Mouse (Mus musculus): ENCODE results near the gene Lclat1.

Lclat1 gene

DNA sequence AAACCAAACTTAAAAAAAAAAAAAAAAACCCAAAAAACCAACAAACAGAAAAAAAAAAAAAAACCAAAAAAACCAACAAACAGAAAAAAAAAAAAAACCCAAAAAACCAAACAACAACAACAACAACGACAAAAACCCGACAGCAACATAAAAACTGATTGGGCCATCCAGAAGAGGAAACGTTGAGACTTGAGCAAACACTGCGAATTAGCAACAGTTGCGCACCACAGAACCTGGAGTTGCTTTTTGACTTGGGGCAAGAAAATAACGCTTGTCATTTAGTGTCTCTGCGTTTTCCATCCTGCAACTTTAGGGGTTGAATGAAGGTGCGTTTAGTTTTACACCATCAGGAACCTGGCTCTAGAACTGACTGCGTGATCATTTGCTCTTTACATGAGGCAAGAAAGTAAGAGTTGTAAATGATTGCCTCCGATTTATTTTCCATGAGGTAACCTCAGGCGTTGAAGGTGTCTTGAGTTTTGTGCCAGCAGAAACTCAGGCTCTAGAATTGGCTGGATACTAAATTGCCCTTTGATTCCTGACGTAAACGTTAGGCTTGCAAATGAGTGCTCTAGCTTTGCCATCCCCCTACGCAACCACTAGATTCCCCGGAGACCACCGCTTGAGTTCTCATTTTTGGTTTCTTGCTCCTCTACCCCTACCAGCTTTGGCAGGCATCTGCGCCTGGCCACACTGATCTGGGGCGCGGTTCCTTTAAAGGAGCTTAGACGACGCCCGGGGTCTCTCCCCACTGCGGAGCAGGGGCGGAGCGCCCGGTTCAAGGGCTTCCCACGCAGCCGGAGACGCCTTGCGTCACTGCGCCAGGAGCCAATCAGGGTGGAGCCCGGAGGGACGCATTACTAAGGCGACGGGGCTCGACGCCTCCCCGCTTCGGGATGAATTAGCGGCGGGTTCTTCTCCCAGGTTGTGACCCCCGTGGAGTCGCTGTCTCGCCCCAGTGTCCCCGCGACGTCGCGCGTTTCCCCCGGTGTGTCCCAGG lies at the start of gene Lclat1:
Lclat1 (plus strand) TSS at position 828 of the 1,000 bp plus-strand sequence.
- peak; percentile 88 to 91 for DNase-seq (ENCODE audit: low spot score in 2 of 2)

DNA sequence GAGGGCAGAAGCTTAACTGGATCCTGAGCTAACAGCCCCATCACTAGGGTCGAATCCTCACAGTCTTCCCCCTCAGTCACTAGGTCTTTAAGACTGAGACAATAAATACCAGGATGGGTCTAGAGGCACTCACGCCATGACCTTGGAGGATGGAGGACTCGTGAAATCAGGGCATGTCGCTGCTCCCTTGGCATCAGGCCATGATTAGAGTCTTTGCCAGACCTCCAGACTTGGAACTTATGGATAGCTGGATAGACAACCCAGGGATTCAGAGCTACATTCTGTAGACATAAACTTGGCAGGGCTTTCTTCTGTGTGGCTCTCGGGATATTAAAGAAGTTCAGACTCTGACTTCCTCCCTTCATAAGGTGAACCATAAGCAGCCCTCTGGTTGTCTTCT lies 49.5 kb upstream of the Lclat1 start:
- no peak for DNase-seq (ENCODE audit: low spot score in 2 of 2)

- no peak for DNase-seq (ENCODE audit: low spot score in 2 of 2)
Measured at GRCm38 (mm10) chr17:73060224-73060896, 47.4 kb upstream of the Lclat1 start.

DNA sequence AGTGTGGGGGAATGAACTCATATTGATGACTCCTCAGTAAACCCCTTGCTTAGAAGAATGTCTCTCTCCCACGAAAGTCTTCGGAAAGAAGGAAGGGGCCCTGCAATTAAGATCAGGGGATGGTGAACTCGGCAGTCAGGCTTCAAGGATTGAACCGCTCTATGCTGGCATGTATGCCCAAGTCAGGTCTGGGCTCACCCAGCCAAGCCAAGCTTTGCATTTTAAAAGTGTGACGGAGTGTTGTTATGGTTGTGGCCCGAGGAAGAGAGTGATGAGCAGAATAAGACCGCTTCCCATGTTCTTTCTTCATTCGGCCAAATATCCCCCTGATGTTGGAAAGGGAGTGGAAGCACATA lies 46.9 kb upstream of the Lclat1 start:
- DNase-seq (ENCODE audit: low spot score in 2 of 2) = no peak

DNA sequence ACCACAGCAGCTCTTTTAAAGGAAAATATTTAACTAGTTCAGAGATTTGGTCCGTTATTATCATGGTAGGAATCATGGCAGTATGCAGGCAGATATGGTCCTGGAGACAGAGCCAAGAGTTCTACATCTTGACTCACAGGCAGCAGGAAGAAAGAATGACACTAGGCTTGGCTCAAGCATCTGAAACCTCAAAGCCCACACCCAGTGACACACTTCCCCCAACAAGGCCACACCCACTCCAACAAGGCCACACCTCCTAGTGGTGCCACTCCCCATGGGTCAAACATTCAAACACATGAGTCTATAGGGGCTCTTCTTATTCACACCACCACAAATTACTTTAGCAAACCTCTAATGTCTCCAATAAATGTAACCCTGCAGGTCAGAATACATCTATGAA lies 45.1 kb upstream of the Lclat1 start:
- no peak for DNase-seq (ENCODE audit: low spot score in 2 of 2)

DNA sequence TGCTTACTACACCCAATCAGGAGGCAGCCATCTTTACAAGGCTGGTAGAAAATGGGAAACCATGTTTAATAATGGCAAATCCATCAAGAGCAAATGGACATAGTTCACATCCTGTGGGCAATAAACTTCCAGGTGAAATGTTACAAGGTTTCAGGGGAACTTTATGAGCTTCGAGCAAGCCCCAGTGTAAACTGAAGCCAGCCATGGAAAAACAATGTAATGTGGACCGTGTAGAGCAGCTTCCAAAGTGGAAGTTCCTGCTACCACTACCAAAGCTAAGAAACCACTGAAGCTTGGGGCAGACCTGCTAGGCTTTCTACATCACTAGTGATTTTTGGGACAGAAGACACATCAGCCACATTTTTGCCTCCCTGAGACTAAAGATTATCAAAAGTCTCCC lies 44.5 kb upstream of the Lclat1 start:
- DNase-seq (ENCODE audit: low spot score in 2 of 2) = no peak

GRCm38 (mm10) chr17:73063781-73064180 lies 44.0 kb upstream of the Lclat1 start:
- no peak for DNase-seq (ENCODE audit: low spot score in 2 of 2)

- no peak for DNase-seq (ENCODE audit: low spot score in 2 of 2)
Measured at GRCm38 (mm10) chr17:73066387-73067169, 41.2 kb upstream of the Lclat1 start.

DNA sequence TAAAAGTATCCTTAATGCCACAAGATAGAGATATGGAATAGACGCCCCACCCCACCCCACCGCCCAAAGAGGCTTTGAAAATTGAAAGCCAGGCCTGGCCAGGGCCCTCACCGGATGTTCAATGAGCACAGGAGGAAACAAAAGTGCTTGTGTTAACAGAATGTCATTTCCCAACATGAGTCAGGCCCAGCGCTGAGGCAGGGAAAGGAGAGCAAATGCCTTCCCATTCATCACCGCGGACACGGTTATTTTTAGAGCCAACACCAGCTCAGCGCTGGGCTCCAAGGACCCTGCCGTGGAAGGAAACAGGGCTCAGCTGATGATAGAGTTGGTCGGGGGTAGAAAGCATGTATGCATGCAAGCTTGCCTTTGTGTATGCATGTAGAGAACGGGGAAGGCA lies 40.4 kb upstream of the Lclat1 start:
- DNase-seq (ENCODE audit: low spot score in 2 of 2) = peak in 1 of 2 experiments; percentile 13

DNA sequence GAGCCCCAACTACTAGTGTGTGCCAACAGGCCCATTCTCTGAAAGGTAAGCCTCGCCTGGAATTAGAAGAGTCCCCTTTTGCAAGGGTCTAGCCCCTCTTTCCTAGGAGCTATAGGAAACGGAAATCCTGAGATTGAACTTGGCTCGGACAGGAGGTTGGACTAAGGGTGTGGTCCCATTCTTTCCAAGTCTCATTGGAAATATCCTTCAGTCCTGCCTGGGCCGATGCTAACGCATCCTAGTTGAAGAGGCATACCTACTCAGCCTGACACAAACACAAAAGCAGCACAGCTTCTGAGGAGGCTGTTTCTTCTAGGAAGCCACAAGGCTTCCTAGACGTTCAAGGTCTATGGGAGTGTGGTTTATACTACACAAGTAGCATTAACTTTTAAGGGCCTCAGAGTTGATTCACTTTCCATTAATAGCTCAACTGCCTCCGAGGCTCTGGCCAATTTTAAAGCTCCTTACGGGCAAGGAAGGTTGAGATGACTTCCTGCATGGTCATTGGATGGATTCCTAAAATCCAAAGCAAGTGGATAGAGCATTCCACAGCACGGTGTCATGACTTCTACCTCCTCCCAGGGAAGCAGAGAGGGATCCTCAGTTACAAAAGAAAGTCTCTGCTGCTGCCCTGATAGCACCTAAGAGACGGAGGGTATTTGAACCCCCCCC lies 39.3 kb upstream of the Lclat1 start:
- no peak for DNase-seq (ENCODE audit: low spot score in 2 of 2)

DNA sequence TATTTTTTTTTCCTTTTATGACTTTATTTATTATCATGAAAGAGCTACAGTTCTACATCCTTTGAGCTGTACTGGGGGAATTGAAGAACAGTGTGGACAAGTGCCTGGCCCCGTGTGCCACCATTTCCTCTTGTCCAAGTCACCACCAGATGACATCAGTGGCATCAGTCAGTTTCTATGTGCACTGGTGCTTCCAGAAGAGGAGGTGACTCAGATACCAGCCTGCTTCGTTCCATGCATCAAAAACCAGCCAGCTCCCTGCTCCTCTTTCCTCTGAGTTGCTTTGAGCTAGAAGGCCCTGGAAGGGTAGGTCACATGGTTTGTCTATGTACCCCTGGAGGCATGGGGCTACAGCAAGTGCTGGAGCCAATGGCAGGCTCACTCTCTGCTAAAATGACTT lies 37.3 kb upstream of the Lclat1 start:
- DNase-seq (ENCODE audit: low spot score in 2 of 2) = no peak

- no peak for DNase-seq (ENCODE audit: low spot score in 2 of 2)
Measured at GRCm38 (mm10) chr17:73071725-73072263, 36.0 kb upstream of the Lclat1 start.

- peak in 1 of 2 experiments; percentile 63 for DNase-seq (ENCODE audit: low spot score in 2 of 2)
Measured at GRCm38 (mm10) chr17:73072286-73072685, 35.5 kb upstream of the Lclat1 start.

DNA sequence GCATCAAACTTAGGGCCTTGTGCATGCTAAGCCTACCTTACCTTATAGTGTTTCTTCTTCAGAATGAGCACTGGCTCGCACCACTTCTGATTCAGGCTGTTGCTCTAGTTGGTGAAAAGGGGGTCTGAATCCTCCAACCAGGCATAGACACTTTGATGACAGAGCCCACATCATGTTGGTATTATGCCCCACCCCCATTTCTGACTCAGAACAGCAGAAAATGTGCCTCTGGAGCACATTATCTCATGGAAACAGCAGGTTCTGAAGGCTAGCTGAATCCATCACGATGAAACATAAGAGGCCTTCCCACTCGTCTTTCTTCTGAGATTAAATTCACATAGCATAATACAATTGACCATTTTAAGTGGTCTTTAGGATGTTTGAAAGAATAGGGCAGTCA lies 33.2 kb upstream of the Lclat1 start:
- DNase-seq (ENCODE audit: low spot score in 2 of 2) = no peak

DNA sequence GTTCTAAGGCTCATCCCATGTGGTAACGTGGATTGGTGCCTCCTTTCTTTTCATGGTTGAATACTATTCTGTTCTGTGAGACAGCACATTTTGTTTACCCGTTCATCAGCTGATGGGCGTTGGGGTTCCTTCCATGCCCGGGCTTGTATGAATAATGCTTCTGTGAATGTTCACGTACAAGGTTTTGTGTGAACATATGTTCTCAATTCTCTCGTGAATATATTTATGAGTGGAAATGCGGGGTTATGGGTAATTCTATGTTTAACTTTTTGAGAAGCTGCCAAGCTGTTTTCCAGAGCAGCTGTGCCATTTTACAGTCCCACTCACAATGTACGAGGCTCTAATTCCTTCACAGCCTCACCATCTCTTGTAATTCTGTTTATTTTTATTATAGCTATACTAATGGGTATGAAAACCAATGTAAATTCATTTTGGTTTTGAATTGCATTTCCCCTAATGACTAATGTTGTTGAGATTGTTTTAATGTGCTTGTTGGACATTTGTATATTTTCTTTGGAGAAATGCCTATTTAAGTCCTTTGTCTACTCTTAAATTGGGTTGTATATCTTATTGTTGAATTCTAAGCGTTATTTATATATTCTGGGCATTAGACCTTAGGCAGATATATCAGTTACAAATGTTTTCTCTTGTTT lies 32.4 kb upstream of the Lclat1 start:
- DNase-seq (ENCODE audit: low spot score in 2 of 2) = no peak

DNA sequence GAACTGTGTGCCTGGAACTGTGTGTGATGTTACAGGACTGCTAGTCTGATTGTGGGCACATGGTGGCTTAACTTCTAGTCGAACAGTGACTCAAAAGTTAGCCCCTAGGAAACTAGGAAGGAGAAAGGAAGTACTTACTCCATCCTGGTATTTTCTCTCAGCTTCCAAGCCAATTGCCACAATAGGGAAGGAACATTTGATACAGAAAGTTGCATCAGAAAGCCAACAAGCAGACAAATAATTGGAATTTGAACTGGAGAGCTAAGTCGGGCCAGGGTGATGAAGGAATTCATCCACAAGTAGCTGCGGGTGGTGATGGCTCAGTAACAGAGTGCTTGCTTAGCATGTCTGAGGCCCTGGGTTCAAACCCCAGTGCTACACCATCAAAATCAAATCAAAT lies 30.1 kb upstream of the Lclat1 start:
- no peak for DNase-seq (ENCODE audit: low spot score in 2 of 2)

DNA sequence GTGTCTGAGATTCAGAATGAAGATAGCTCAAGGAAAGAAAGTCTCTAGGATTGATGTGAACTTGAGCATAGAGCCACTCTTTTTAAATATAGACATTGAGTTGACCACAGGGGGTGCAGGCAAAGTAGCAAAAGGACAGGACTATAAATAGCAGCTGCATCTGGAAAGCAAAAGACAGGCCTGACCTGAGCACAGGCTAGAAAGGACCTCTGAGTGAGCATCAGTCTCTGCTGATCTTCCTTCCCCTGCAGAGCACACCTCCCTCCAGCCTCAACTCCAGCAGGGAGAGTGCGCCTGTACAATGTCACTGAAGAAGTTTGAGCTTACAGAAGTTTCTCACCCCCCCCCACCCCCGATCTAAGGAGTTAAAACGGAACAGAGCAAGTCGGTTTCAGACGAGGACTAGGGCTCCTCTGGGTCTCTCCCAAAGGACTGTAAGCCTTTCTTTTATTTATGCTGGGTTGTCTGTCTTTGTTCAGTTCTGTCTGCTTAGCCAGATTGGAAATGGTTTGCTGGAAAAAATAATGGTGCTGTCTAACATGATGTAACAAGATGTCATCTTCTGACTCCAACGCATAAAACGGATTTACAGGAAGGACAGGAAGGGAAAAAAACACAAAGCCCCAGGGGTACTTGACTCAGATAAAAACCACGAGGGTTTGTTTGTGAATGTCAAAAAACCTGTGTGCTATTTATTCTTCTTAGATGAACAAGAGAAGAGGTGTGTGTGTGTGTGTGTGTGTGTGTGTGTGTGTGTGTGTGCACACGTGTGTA lies 26.2 kb upstream of the Lclat1 start:
- no peak for DNase-seq (ENCODE audit: low spot score in 2 of 2)

GRCm38 (mm10) chr17:73082506-73083196 lies 25.1 kb upstream of the Lclat1 start:
- DNase-seq (ENCODE audit: low spot score in 2 of 2) = no peak
